Mouse (Mus musculus) midbrain, embryonic 14.5 days (tissue): ENCODE measurements around the gene Frmd7. TPM values are rescaled to one million over a fixed set of nuclear protein-coding genes. Genes with fewer than 3 reads are reported as not detected.

Source experiments
- ATAC-seq: fragments of 200-750 bp; cut with Nextera tagmentation; 2 replicates; pipeline ENCODE4 v1.8.0; 2017; ENCODE audit warnings: moderate number of reproducible peaks, moderate library complexity; ENCODE audit not compliant: low FRiP score, low TSS enrichment
- DNase-seq: peaks from one replicate; pipeline ENCODE4 v3.0.0-alpha.2; 2015
- H3K27ac ChIP-seq: fragments of 300-500 bp; sonication (generic); replicated peaks from 2 replicates; pipeline ENCODE4 v1.5.1; 2014; ENCODE audit warnings: mild to moderate bottlenecking, low read depth, low read length, moderate library complexity
- H3K27me3 ChIP-seq: fragments of 300-500 bp; sonication (generic); 2 replicates; pipeline ENCODE4 v1.6.1; 2014; ENCODE audit warnings: low read length, control low read depth, mixed read lengths; ENCODE audit not compliant: control insufficient read depth, insufficient read depth
- H3K36me3 ChIP-seq: fragments of 300-500 bp; sonication (generic); 2 replicates; pipeline ENCODE4 v1.6.1; 2014; ENCODE audit warnings: low read length, control low read depth; ENCODE audit not compliant: control insufficient read depth, insufficient read depth
- H3K4me1 ChIP-seq: fragments of 300-500 bp; sonication (generic); 2 replicates; pipeline ENCODE4 v1.6.1; 2014; ENCODE audit warnings: mild to moderate bottlenecking, antibody characterized with exemption, low read length, control low read depth; ENCODE audit not compliant: control insufficient read depth, insufficient read depth
- H3K4me2 ChIP-seq: fragments of 300-500 bp; sonication (generic); 2 replicates; pipeline ENCODE4 v1.6.1; 2014; ENCODE audit warnings: mild to moderate bottlenecking, low read length, moderate library complexity
- H3K4me3 ChIP-seq: fragments of 300-500 bp; sonication (generic); replicated peaks from 2 replicates; pipeline ENCODE4 v1.5.1; 2014; ENCODE audit warnings: low read depth, low read length
- H3K9ac ChIP-seq: fragments of 300-500 bp; sonication (generic); replicated peaks from 2 replicates; pipeline ENCODE4 v1.6.1; 2014; ENCODE audit warnings: mild to moderate bottlenecking, low read length, moderate library complexity
- H3K9me3 ChIP-seq: fragments of 300-500 bp; sonication (generic); 2 replicates; pipeline ENCODE4 v1.6.1; 2016; ENCODE audit warnings: low read length, control low read depth, mixed read lengths; ENCODE audit not compliant: control insufficient read depth
- WGBS: fragments of 180-500 bp; shearing (Covaris S2); extraction: QIAGEN DNeasy Blood & Tissue Kit; methylation state at CpG from one replicate; pipeline ENCODE4 v1.1.7; 2014; 5-methylcytosine and 5-hydroxymethylcytosine counted together
- polyA plus RNA-seq: library from polyadenylated mRNA; unstranded; fragments of >200 nt; fragmentation: Nextera tagmentation; extraction: Ambion mirVana; gene quantifications from 2 replicates; pipeline ENCODE4 v1.2.1, GENCODE M21; 2014

Frmd7 gene
- polyA plus RNA-seq, 1 experiment from 2014 or later: 0.16 TPM

DNA sequence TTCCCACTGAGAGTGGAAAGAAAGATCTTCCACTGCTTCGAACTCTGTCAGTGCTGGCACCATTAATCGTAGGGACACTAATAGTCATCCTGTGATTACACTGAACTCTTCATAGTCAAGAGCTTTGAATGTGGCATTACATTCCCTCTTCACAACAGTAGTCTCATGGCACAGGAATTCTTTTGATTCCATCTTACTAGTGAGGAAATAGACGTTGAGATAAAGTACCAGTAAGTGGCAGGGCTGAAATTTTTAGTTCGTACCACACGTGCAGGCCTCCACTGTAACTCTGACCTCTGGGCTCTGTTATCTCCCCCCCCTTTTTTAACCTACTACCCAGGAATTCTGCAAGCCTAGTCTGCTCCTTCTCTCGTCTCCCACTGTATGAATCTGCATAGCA is 20.4 kb upstream of the Frmd7 start:
- no peaks in the 10 kb centered on the region for H3K36me3 ChIP-seq
- H3K27ac ChIP-seq: no peak overlapping the region
- DNase-seq: no peak
- H3K4me2 ChIP-seq: no peak overlapping the region
- no peaks in the 10 kb centered on the region for H3K9me3 ChIP-seq
- no peak overlapping the region for H3K9ac ChIP-seq
- WGBS: 83% methylated on average over 6 of the region's 6 CpGs
- ATAC-seq: no peak
- no peak overlapping the region for H3K4me3 ChIP-seq
- no peaks in the 10 kb centered on the region for H3K27me3 ChIP-seq
- H3K4me1 ChIP-seq: no peaks in the 10 kb centered on the region

- no peak overlapping the region for H3K9ac ChIP-seq
- WGBS: 49% methylated on average over 2 of the region's 2 CpGs
- ATAC-seq: no peak
- H3K27me3 ChIP-seq: no peaks in the 10 kb centered on the region
- H3K4me1 ChIP-seq: no peaks in the 10 kb centered on the region
- no peaks in the 10 kb centered on the region for H3K9me3 ChIP-seq
- H3K36me3 ChIP-seq: no peaks in the 10 kb centered on the region
- H3K4me3 ChIP-seq: no peak overlapping the region
- no peak for DNase-seq
- H3K27ac ChIP-seq: no peak overlapping the region
- H3K4me2 ChIP-seq: no peak overlapping the region
Measured at GRCm38 (mm10) chrX:50948633-50949032, 6.1 kb upstream of the Frmd7 start.

DNA sequence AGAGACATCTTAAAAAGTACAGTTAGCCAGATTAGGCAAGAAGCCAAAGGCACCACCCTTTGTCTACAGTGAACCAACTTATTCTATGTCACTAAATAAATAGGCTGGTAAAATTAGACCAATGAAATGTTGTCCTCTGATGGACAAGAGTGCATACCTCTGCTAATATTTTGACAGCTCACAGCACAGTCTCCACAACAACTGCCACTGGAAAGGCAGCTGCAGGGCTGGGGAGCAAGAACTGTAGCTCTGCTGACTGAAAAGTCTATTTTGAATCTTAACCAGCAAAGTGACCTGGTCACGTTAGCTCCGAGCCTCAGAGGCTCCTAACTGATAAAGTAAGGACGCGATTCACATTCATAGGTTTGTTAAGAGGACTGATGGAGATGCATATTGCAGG is 5.6 kb upstream of the Frmd7 start:
- H3K4me1 ChIP-seq: no peaks in the 10 kb centered on the region
- H3K9ac ChIP-seq: no peak overlapping the region
- H3K27ac ChIP-seq: no peak overlapping the region
- no peaks in the 10 kb centered on the region for H3K27me3 ChIP-seq
- no peak overlapping the region for H3K4me2 ChIP-seq
- no peak overlapping the region for H3K4me3 ChIP-seq
- no peaks in the 10 kb centered on the region for H3K36me3 ChIP-seq
- 89% methylated on average over 4 of the region's 4 CpGs for WGBS
- ATAC-seq (no peak), DNase-seq (no peak)
- H3K9me3 ChIP-seq: no peaks in the 10 kb centered on the region

DNA sequence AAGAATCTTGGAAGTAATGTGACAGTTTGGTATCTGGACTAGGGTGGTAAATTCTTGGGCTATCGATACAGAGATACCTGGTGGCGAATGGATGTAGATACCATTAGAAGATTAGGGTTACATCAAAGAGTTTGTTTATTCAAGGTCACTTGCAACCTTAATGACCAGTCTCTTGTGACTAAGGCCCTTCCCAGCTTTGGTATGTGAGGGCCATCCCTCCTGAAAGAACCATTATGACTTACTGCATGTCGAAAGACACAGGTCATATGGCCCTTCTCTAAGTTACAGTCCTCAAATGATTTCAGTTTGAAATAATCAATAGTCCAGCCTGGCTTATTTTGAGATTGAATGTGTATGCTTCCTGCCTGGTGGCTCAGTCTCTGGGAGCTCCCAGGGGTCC is 5.4 kb downstream of the Frmd7 start:
- no peaks in the 10 kb centered on the region for H3K27me3 ChIP-seq
- no peaks in the 10 kb centered on the region for H3K9me3 ChIP-seq
- no peak overlapping the region for H3K4me2 ChIP-seq
- H3K4me1 ChIP-seq: no peaks in the 10 kb centered on the region
- DNase-seq (no peak), ATAC-seq (no peak)
- WGBS: 95% methylated on average over 3 of the region's 3 CpGs
- no peak overlapping the region for H3K27ac ChIP-seq
- no peaks in the 10 kb centered on the region for H3K36me3 ChIP-seq
- no peak overlapping the region for H3K9ac ChIP-seq
- H3K4me3 ChIP-seq: no peak overlapping the region

- Histone ChIP-seq H3K27me3 (no peaks in the 10 kb centered on the region), H3K4me1 (no peaks in the 10 kb centered on the region), H3K4me2 (no peak overlapping the region), H3K4me3 (no peak overlapping the region), H3K9me3 (no peaks in the 10 kb centered on the region), H3K9ac (no peak overlapping the region), H3K36me3 (no peaks in the 10 kb centered on the region), H3K27ac (no peak overlapping the region)
- ATAC-seq: no peak
- DNase-seq: no peak
- 35% methylated on average over 3 of the region's 3 CpGs for WGBS
Measured at GRCm38 (mm10) chrX:50930309-50930708, 12.2 kb downstream of the Frmd7 start.

DNA sequence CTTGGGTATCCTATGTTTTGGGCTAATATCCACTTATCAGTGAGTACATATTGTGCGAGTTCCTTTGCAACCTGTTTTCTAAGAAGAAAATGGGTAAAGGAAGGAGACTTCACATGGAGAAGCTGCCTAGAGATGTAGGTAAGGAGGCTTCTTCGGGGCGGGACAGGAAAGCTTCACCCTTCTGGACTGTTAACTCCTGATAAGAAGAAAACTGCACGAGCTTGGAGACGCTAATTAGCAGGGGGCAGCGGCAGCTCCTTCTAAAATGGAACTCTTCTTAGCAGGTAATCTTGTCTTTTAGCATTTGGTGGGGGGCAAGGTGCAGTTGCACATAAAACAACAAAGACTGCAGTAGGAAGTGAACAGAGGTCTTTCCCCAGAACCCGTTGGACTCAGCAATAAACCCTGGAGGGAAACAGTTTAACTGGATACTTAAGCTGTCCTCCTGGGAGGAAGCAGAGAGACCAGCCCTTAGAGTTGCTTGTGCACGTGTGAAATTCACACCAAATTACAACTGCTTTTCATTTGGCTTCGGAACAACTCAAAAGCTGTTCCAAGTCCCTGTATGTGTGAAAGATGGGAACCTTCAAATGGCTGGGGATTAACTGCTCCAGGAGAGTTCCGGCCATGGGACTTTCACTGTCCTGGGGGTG is 15.5 kb downstream of the Frmd7 start:
- H3K27me3 ChIP-seq: no peaks in the 10 kb centered on the region
- H3K4me3 ChIP-seq: no peak overlapping the region
- H3K4me1 ChIP-seq: no peaks in the 10 kb centered on the region
- no peaks in the 10 kb centered on the region for H3K36me3 ChIP-seq
- no peaks in the 10 kb centered on the region for H3K9me3 ChIP-seq
- H3K4me2 ChIP-seq: no peak overlapping the region
- H3K27ac ChIP-seq: no peak overlapping the region
- ATAC-seq (no peak), DNase-seq (no peak)
- 79% methylated on average over 10 of the region's 10 CpGs for WGBS
- no peak overlapping the region for H3K9ac ChIP-seq

DNA sequence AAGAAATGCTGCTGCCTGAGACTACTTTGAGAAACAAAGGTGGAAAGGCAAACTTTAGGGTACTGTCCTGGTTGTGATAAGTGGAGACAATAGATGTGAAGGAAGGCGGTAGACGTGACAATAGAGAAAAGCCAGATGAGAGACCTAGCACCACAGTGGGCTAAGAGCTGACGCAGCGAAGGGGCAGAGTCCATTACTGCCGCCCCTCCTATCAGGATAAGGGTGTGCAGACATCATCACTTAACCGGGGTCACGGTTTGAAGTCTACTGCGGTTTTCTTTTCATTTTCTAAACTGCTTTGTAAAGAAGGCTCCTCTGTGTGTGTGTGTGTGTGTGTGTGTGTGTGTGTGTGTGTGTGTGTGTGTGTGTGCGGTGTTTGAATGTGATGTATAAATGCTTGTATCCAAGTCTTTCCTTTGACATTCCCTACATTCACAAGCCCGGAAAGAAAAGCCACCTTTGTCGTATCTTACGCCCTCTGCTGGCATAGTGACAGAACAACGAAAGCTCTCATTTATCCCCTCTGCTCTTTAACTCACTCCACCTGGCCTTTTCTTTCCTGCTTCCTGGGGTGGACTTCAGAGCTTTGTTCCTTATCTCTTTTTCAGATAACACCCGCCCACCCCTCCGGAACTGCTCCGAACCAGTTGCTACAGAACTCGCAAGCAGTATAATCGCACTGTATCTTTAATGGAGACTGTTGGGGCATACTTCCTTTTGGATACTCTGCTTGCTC is 17.7 kb downstream of the Frmd7 start:
- WGBS: 57% methylated on average over 18 of the region's 18 CpGs

GRCm38 (mm10) chrX:50918754-50919153 is 23.8 kb downstream of the Frmd7 start:
- Histone ChIP-seq H3K9me3 (no peaks in the 10 kb centered on the region), H3K27ac (no peak overlapping the region), H3K4me3 (no peak overlapping the region), H3K4me2 (no peak overlapping the region), H3K9ac (no peak overlapping the region), H3K36me3 (no peaks in the 10 kb centered on the region), H3K4me1 (no peaks in the 10 kb centered on the region), H3K27me3 (no peaks in the 10 kb centered on the region)
- 63% methylated on average over 3 of the region's 3 CpGs for WGBS
- no peak for ATAC-seq
- no peak for DNase-seq

More for the DNA sequence above, 17.7 kb downstream of the Frmd7 start:
- Histone ChIP-seq H3K4me3 (no peak overlapping the region), H3K9ac (no peak overlapping the region), H3K9me3 (no peaks in the 10 kb centered on the region), H3K27me3 (no peaks in the 10 kb centered on the region), H3K36me3 (no peaks in the 10 kb centered on the region), H3K4me1 (no peaks in the 10 kb centered on the region), H3K27ac (no peak overlapping the region), H3K4me2 (no peak overlapping the region)
- ATAC-seq (no peak), DNase-seq (peak; percentile 49)

DNA sequence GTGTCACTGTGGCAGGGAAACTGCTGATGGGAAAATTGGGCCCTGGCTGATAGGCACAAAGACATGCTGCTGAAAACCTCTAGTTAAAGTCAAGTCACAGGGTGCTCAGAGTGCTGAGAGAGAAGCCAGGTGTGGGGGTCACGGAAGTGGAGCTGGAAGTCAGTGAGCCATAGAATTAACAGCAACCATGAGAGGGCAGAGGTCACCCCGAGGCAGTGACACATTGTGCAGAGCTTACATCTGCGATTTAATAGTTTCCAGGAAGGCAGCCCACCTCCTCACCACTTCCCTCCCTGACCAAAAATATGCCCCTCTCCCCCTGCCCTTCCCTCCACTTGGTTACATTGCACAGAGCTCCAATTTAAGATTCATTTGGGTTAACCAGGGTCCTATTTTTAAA is 25.1 kb downstream of the Frmd7 start:
- Histone ChIP-seq H3K27ac (no peak overlapping the region), H3K9ac (no peak overlapping the region), H3K4me1 (no peaks in the 10 kb centered on the region), H3K36me3 (no peaks in the 10 kb centered on the region), H3K4me3 (no peak overlapping the region), H3K9me3 (no peaks in the 10 kb centered on the region), H3K4me2 (no peak overlapping the region), H3K27me3 (no peaks in the 10 kb centered on the region)
- ATAC-seq (no peak), DNase-seq (no peak)
- 46% methylated on average over 3 of the region's 3 CpGs for WGBS
